Mouse (Mus musculus) lung, postnatal 0 days (tissue): ENCODE data around the gene Stk35.

Experiments used
- CTCF ChIP-seq: IDR thresholded peaks from 2 replicates; pipeline ENCODE4 v1.5.1; 2016; ENCODE audit warnings: antibody characterized with exemption, mild to moderate bottlenecking
- EP300 ChIP-seq: IDR thresholded peaks from 2 replicates; pipeline ENCODE4 v1.6.1; 2016; ENCODE audit warnings: antibody characterized with exemption, mild to moderate bottlenecking, control low read depth

DNA sequence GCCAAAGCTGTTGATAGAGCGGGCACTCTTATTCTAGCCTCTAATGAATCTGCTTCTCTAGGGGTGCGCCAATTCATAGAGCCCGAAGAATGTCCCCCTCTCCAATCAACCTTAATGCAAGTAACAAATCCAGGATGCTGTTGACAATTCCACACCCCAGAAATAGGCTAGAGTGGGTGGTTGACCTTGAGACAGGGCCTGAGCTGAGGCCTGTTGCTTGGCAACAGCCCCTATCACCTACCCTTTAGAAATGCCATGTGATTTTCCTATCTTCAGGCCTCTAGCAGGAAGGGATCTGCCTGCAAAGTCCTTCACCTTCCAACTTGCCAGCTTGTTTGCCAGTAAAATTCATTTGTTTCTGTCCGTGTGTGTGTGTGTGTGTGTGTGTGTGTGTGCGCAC is 70.9 kb downstream of the Stk35 start:
- TF ChIP-seq CTCF (no peak), EP300 (no peak)
